Mouse (Mus musculus) cortical plate, adult 2 months (tissue): ENCODE results near the gene Cpsf6. TPM values are rescaled to one million over a fixed set of nuclear protein-coding genes. Genes with fewer than 3 reads are reported as not detected.

ENCODE experiments used
- H3K27ac ChIP-seq: fragments of 200-500 bp; 2 replicates; pipeline ENCODE4 v1.5.1; 2012; ENCODE audit warnings: low read length, control low read depth, inconsistent platforms; ENCODE audit not compliant: insufficient read depth
- H3K4me1 ChIP-seq: fragments of 200-500 bp; 2 replicates; pipeline ENCODE4 v1.6.1; 2011; ENCODE audit warnings: low read length; ENCODE audit not compliant: control insufficient read depth, insufficient read depth
- H3K4me3 ChIP-seq: fragments of 200-500 bp; 2 replicates; pipeline ENCODE4 v1.5.1; 2011; ENCODE audit warnings: mild to moderate bottlenecking, low read length, control low read depth; ENCODE audit not compliant: insufficient read depth
- CTCF ChIP-seq: fragments of 200-500 bp; IDR thresholded peaks from 2 replicates; pipeline ENCODE4 v1.5.1; 2011; ENCODE audit warnings: mild to moderate bottlenecking, control low read depth, low read length; ENCODE audit not compliant: insufficient read depth; ENCODE audit errors: extremely low read depth
- POLR2A ChIP-seq: fragments of 200-500 bp; IDR thresholded peaks from 2 replicates; pipeline ENCODE4 v1.6.1; 2011; ENCODE audit warnings: mild to moderate bottlenecking, low read length, control low read depth; ENCODE audit not compliant: insufficient read depth; ENCODE audit errors: extremely low read depth
- polyA plus RNA-seq: library from polyadenylated mRNA; depleted of rRNA; stranded (reverse); fragments of >200 nt; gene quantifications from 2 replicates; pipeline ENCODE4 v1.2.3, GENCODE M21; 2012

The Cpsf6 gene
- polyA plus RNA-seq, 1 experiment = 61.3 TPM

- no peak overlapping the region for H3K27ac ChIP-seq
- no peaks in the 10 kb centered on the region for H3K4me1 ChIP-seq
- no peak overlapping the region for H3K4me3 ChIP-seq
- TF ChIP-seq POLR2A (no peak), CTCF (no peak)
Measured at GRCm38 (mm10) chr10:117386261-117386660, 6.4 kb upstream of the Cpsf6 start.

- H3K4me1 ChIP-seq = no peaks in the 10 kb centered on the region
- H3K27ac ChIP-seq = no peak overlapping the region
- no peak for TF ChIP-seq POLR2A
- no peak for TF ChIP-seq CTCF
- H3K4me3 ChIP-seq = no peak overlapping the region
Measured at GRCm38 (mm10) chr10:117385431-117385830, 5.6 kb upstream of the Cpsf6 start.

GRCm38 (mm10) chr10:117385086-117385430 is 5.2 kb upstream of the Cpsf6 start:
- H3K4me3 ChIP-seq = no peak overlapping the region
- no peak for TF ChIP-seq POLR2A
- TF ChIP-seq CTCF = no peak
- no peaks in the 10 kb centered on the region for H3K4me1 ChIP-seq
- H3K27ac ChIP-seq = no peak overlapping the region

- no peaks in the 10 kb centered on the region for H3K4me1 ChIP-seq
- TF ChIP-seq POLR2A (no peak), CTCF (no peak)
- H3K4me3 ChIP-seq = no peak overlapping the region
- no peak overlapping the region for H3K27ac ChIP-seq
Measured at GRCm38 (mm10) chr10:117384386-117385085, 4.7 kb upstream of the Cpsf6 start.

- no peaks in the 10 kb centered on the region for H3K4me1 ChIP-seq
- H3K4me3 ChIP-seq = no peak overlapping the region
- TF ChIP-seq CTCF (no peak), POLR2A (no peak)
- no peak overlapping the region for H3K27ac ChIP-seq
Measured at GRCm38 (mm10) chr10:117383941-117384340, 4.1 kb upstream of the Cpsf6 start.

- no peak overlapping the region for H3K27ac ChIP-seq
- no peaks in the 10 kb centered on the region for H3K4me1 ChIP-seq
- no peak for TF ChIP-seq POLR2A
- TF ChIP-seq CTCF = no peak
- H3K4me3 ChIP-seq = no peak overlapping the region
Measured at GRCm38 (mm10) chr10:117382996-117383550, 3.3 kb upstream of the Cpsf6 start.

GRCm38 (mm10) chr10:117382146-117382545 is 2.3 kb upstream of the Cpsf6 start:
- Histone ChIP-seq H3K4me3 (no peak overlapping the region), H3K27ac (no peak overlapping the region)
- no peak for TF ChIP-seq POLR2A

GRCm38 (mm10) chr10:117380721-117381570 is 1.1 kb upstream of the Cpsf6 start:
- H3K4me3 ChIP-seq = no peak overlapping the region
- no peak overlapping the region for H3K27ac ChIP-seq
- H3K4me1 ChIP-seq = no peaks in the 10 kb centered on the region; the same call in 1 of the 2 replicates
- TF ChIP-seq POLR2A (no peak), CTCF (no peak)

More at GRCm38 (mm10) chr10:117382146-117382545, 2.3 kb upstream of the Cpsf6 start:
- H3K4me1 ChIP-seq = no peaks in the 10 kb centered on the region; the same call in 1 of the 2 replicates

GRCm38 (mm10) chr10:117379441-117379840 is 374 bp downstream of the Cpsf6 start:
- no peak for TF ChIP-seq POLR2A
- no peak for TF ChIP-seq CTCF
- Histone ChIP-seq H3K4me1 (peaks cover under 1% of the 10 kb centered on the region), H3K4me3 (no peak overlapping the region), H3K27ac (no peak overlapping the region)
